Mouse (Mus musculus) forebrain, embryonic 11.5 days (tissue): ENCODE data around the gene Nudt7. TPM values are rescaled to one million over a fixed set of nuclear protein-coding genes. Genes with fewer than 3 reads are reported as not detected.
A peak's percentile ranks its signal among the peaks of the same experiment; 100 is the strongest.

ENCODE experiments used
- ATAC-seq: fragments of 200-750 bp; cut with Nextera tagmentation; replicated peaks from 2 replicates; pipeline ENCODE4 v1.8.0; 2017; ENCODE audit warnings: moderate TSS enrichment; ENCODE audit not compliant: low FRiP score
- DNase-seq: peaks from one replicate; pipeline ENCODE4 v3.0.0-alpha.2; 2017; ENCODE audit warnings: low spot score
- H3K27ac ChIP-seq: fragments of 300-500 bp; sonication (generic); 2 replicates; pipeline ENCODE4 v1.5.1; 2014; ENCODE audit warnings: low read depth, low read length
- H3K27me3 ChIP-seq: fragments of 300-500 bp; sonication (generic); 2 replicates; pipeline ENCODE4 v1.6.1; 2014; ENCODE audit warnings: mild to moderate bottlenecking, low read length, mixed read lengths; ENCODE audit not compliant: control insufficient read depth, insufficient read depth
- H3K36me3 ChIP-seq: fragments of 300-500 bp; sonication (generic); 2 replicates; pipeline ENCODE4 v1.6.1; 2014; ENCODE audit warnings: mild to moderate bottlenecking, low read length, moderate library complexity, mixed read lengths; ENCODE audit not compliant: control insufficient read depth, insufficient read depth
- H3K4me1 ChIP-seq: fragments of 300-500 bp; sonication (generic); replicated peaks from 2 replicates; pipeline ENCODE4 v1.6.1; 2014; ENCODE audit warnings: low read length, mixed read lengths; ENCODE audit not compliant: control insufficient read depth, insufficient read depth
- H3K4me2 ChIP-seq: fragments of 300-500 bp; sonication (generic); 2 replicates; pipeline ENCODE4 v1.6.1; 2014; ENCODE audit warnings: low read depth, mild to moderate bottlenecking, low read length, moderate library complexity, mixed read lengths; ENCODE audit not compliant: severe bottlenecking
- H3K4me3 ChIP-seq: fragments of 300-500 bp; sonication (generic); 2 replicates; pipeline ENCODE4 v1.5.1; 2014; ENCODE audit warnings: low read depth, low read length
- H3K9ac ChIP-seq: fragments of 300-500 bp; sonication (generic); 2 replicates; pipeline ENCODE4 v1.6.1; 2014; ENCODE audit warnings: low read length
- H3K9me3 ChIP-seq: fragments of 300-500 bp; sonication (generic); 2 replicates; pipeline ENCODE4 v1.6.1; 2016; ENCODE audit warnings: low read length, mixed read lengths; ENCODE audit not compliant: control insufficient read depth
- WGBS: fragments of 180-500 bp; shearing (Covaris S2); extraction: QIAGEN DNeasy Blood & Tissue Kit; methylation state at CpG from one replicate; pipeline ENCODE4 v1.1.7; 2014; 5-methylcytosine and 5-hydroxymethylcytosine counted together
- polyA plus RNA-seq: library from polyadenylated mRNA; unstranded; fragments of >200 nt; fragmentation: Nextera tagmentation; extraction: Ambion mirVana; gene quantifications from 2 replicates; pipeline ENCODE4 v1.2.1, GENCODE M21; 2014

Nudt7 gene
- polyA plus RNA-seq, 1 experiment from 2014 or later = 10.6 TPM

DNA sequence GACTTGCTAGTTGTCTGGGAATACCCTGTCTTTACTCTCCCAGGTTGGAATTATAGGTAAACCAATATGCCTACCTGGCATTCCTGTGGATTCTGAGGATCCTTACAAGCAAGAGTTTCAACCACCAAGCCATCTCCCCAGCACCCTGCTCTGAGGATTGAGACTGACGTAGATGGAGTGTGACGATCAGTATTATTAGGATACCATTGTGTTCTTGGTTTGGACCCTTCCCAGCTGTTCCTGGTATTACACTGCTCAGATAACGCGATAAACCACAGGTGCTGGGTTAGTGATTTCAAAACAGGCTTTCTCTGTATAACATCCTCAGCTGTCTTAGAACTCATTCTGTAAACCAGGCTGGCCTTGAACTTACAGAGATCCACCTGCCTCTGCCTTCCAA is 1.9 kb upstream of the Nudt7 start:
- Histone ChIP-seq H3K27ac (no peak overlapping the region), H3K4me3 (no peak overlapping the region), H3K9ac (no peak overlapping the region), H3K9me3 (no peaks in the 10 kb centered on the region), H3K4me1 (peaks cover 4% of the 10 kb centered on the region; the same call in 1 of the 2 replicates), H3K27me3 (no peaks in the 10 kb centered on the region), H3K36me3 (no peaks in the 10 kb centered on the region), H3K4me2 (no peak overlapping the region)
- 96% methylated on average over 4 of the region's 4 CpGs for WGBS
- DNase-seq = no peak
- ATAC-seq = no peak

GRCm38 (mm10) chr8:114133050-114133509 is 277 bp upstream of the Nudt7 start:
- peak; percentile 8; the same call in 1 of the 2 replicates for ATAC-seq
- H3K4me3 ChIP-seq = peak overlapping the region; percentile 45; the same call in 1 of the 2 replicates

GRCm38 (mm10) chr8:114136750-114137149 is 3.4 kb downstream of the Nudt7 start:
- no peaks in the 10 kb centered on the region for H3K36me3 ChIP-seq
- DNase-seq = no peak
- no peak for ATAC-seq
- 88% methylated on average over 1 of the region's 1 CpGs for WGBS
- H3K4me3 ChIP-seq = no peak overlapping the region
- H3K9ac ChIP-seq = no peak overlapping the region
- H3K4me2 ChIP-seq = no peak overlapping the region
- peaks cover 4% of the 10 kb centered on the region; the same call in 1 of the 2 replicates for H3K4me1 ChIP-seq
- H3K27ac ChIP-seq = no peak overlapping the region
- no peaks in the 10 kb centered on the region for H3K27me3 ChIP-seq
- H3K9me3 ChIP-seq = no peaks in the 10 kb centered on the region

More at GRCm38 (mm10) chr8:114133050-114133509, 277 bp upstream of the Nudt7 start:
- Histone ChIP-seq H3K4me1 (peaks cover 4% of the 10 kb centered on the region; the same call in 1 of the 2 replicates), H3K9me3 (no peaks in the 10 kb centered on the region), H3K4me2 (peak overlapping the region; percentile 71), H3K27ac (no peak overlapping the region), H3K27me3 (no peaks in the 10 kb centered on the region), H3K9ac (no peak overlapping the region), H3K36me3 (no peaks in the 10 kb centered on the region)
- 30% methylated on average over 14 of the region's 14 CpGs for WGBS
- no peak for DNase-seq

DNA sequence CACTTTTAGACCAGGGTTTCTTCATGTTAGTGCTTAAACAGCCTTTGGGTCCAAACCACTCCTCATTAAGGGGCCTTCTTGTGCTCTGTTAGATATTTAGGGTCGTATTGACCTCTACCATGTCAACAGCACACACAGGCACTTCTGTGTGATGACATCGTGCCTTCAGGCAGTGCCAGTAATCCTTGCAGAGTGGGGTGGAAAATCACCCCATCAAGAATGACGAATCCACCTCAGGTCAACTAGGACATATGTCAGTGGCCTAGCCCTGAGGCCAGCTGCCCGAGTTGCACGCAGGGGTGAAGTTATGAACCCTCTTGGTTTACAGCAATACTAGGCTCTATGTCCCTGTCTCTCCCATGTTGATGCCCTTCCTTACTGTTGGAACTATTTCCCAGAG is 3.8 kb downstream of the Nudt7 start:
- Histone ChIP-seq H3K27me3 (no peaks in the 10 kb centered on the region), H3K4me3 (no peak overlapping the region), H3K27ac (no peak overlapping the region), H3K4me1 (peaks cover 4% of the 10 kb centered on the region; the same call in 1 of the 2 replicates), H3K4me2 (no peak overlapping the region), H3K36me3 (no peaks in the 10 kb centered on the region), H3K9ac (no peak overlapping the region), H3K9me3 (no peaks in the 10 kb centered on the region)
- no peak for DNase-seq
- 81% methylated on average over 5 of the region's 5 CpGs for WGBS
- ATAC-seq = no peak

GRCm38 (mm10) chr8:114140437-114140836 is 7.1 kb downstream of the Nudt7 start:
- Histone ChIP-seq H3K36me3 (no peaks in the 10 kb centered on the region), H3K4me1 (no peaks in the 10 kb centered on the region), H3K27me3 (no peaks in the 10 kb centered on the region), H3K27ac (no peak overlapping the region), H3K4me2 (no peak overlapping the region), H3K9me3 (no peaks in the 10 kb centered on the region), H3K9ac (no peak overlapping the region), H3K4me3 (no peak overlapping the region)
- DNase-seq (no peak), ATAC-seq (no peak)
- 80% methylated on average over 2 of the region's 2 CpGs for WGBS

DNA sequence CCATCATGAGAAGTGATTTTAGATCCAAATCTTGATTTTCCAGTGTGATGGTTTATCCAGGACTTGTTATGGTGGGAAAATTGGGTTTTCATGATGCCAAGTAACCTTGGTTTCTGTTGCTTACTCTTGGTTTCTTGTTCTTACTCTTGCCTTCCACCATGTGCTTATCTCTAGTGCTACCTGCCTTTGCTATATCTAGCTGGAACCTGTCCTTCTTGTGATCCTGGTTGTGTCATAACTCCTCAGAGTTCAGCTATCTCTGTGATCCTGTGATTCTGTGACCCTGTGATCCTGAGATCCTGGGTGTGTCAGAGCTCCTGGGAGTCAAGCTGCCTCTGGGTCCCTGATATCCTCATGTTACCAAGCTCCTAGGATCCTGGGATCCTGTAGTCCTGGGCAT is 8.8 kb downstream of the Nudt7 start:
- Histone ChIP-seq H3K4me1 (no peaks in the 10 kb centered on the region), H3K4me3 (no peak overlapping the region), H3K27me3 (no peaks in the 10 kb centered on the region), H3K4me2 (no peak overlapping the region), H3K9ac (no peak overlapping the region), H3K36me3 (no peaks in the 10 kb centered on the region), H3K27ac (no peak overlapping the region), H3K9me3 (no peaks in the 10 kb centered on the region)
- no peak for ATAC-seq
- no peak for DNase-seq

- H3K36me3 ChIP-seq = no peaks in the 10 kb centered on the region
- no peak overlapping the region for H3K4me2 ChIP-seq
- H3K27me3 ChIP-seq = no peaks in the 10 kb centered on the region
- H3K4me1 ChIP-seq = no peaks in the 10 kb centered on the region
- ATAC-seq (no peak), DNase-seq (no peak)
- WGBS = 82% methylated on average over 4 of the region's 4 CpGs
- H3K9me3 ChIP-seq = no peaks in the 10 kb centered on the region
- no peak overlapping the region for H3K4me3 ChIP-seq
- no peak overlapping the region for H3K9ac ChIP-seq
- H3K27ac ChIP-seq = no peak overlapping the region
These were observed 10.4 kb downstream of the Nudt7 start for GRCm38 (mm10) chr8:114143645-114144290.

- ATAC-seq (no peak), DNase-seq (no peak)
- 79% methylated on average over 6 of the region's 6 CpGs for WGBS
- Histone ChIP-seq H3K9me3 (no peaks in the 10 kb centered on the region), H3K27ac (no peak overlapping the region), H3K36me3 (no peaks in the 10 kb centered on the region), H3K27me3 (no peaks in the 10 kb centered on the region), H3K4me3 (no peak overlapping the region), H3K4me2 (no peak overlapping the region), H3K4me1 (no peaks in the 10 kb centered on the region), H3K9ac (no peak overlapping the region)
These were observed 20.1 kb downstream of the Nudt7 start for GRCm38 (mm10) chr8:114153311-114154045.
